Mouse (Mus musculus): Measurements from ENCODE around the gene Zswim8.

DNA sequence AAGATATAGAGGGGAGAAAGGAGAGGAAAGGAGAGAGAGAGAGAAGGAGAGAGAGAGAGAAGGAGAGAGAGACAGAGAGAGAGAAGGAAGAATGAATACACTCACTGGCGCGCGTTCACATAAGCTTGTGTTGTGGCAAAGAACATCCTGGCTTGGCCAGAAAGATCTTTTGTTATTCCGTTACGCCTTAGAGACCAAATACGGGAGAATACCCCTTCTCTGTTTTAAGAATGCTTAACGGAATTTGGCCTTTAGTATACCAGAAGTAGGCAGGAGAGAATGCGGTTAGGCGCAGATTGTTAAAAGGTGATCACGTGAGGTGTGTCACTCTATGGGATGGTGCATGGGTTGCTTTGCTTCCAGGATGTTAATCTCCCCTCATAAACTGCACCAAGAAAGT, 887 bp downstream of the Zswim8 start:
- TF ChIP-seq CTCF (IDR thresholded peaks at IDR 0.05; ENCODE audit: low read depth, low read length) = no peak
- TF ChIP-seq POLR2AphosphoS5 (IDR thresholded peaks at IDR 0.05; ENCODE audit: insufficient replicate concordance, low read depth, low read length) = no peak
